Mouse (Mus musculus) hindbrain, embryonic 12.5 days (tissue): ENCODE measurements at regions not wholly inside any gene's neighbourhood (a gene's known extent, or its start where the extent isn't known, plus 50 kb on each side); places are given as distances from the start of the nearest gene placed in this dataset.

Source experiments
- ATAC-seq: fragments of 200-750 bp; cut with Nextera tagmentation; 2 replicates; pipeline ENCODE4 v1.8.0; 2017; ENCODE audit warnings: moderate TSS enrichment; ENCODE audit not compliant: low FRiP score
- H3K27ac ChIP-seq: fragments of 300-500 bp; sonication (generic); 2 replicates; pipeline ENCODE4 v1.5.1; 2016; ENCODE audit warnings: mild to moderate bottlenecking
- H3K27me3 ChIP-seq: fragments of 300-500 bp; sonication (generic); 2 replicates; pipeline ENCODE4 v1.6.1; 2016; ENCODE audit warnings: mild to moderate bottlenecking
- H3K36me3 ChIP-seq: fragments of 300-500 bp; sonication (generic); 2 replicates; pipeline ENCODE4 v1.6.1; 2016; ENCODE audit warnings: mild to moderate bottlenecking
- H3K4me1 ChIP-seq: fragments of 300-500 bp; sonication (generic); 2 replicates; pipeline ENCODE4 v1.6.1; 2016
- H3K4me2 ChIP-seq: fragments of 300-500 bp; sonication (generic); replicated peaks from 2 replicates; pipeline ENCODE4 v1.6.1; 2016; ENCODE audit warnings: mild to moderate bottlenecking
- H3K4me3 ChIP-seq: fragments of 300-500 bp; sonication (generic); 2 replicates; pipeline ENCODE4 v1.5.1; 2016; ENCODE audit warnings: mild to moderate bottlenecking
- H3K9ac ChIP-seq: fragments of 300-500 bp; sonication (generic); 2 replicates; pipeline ENCODE4 v1.6.1; 2016; ENCODE audit warnings: mild to moderate bottlenecking, moderate library complexity
- H3K9me3 ChIP-seq: fragments of 300-500 bp; sonication (generic); replicated peaks from 2 replicates; pipeline ENCODE4 v1.6.1; 2016; ENCODE audit warnings: mild to moderate bottlenecking
- WGBS: fragments of 180-500 bp; shearing (Covaris S2); methylation state at CpG from one replicate; pipeline ENCODE4 v1.1.7; 2016; 5-methylcytosine and 5-hydroxymethylcytosine counted together

GRCm38 (mm10) chr15:56858134-56858533, 619.3 kb downstream of the Slc22a22 start:
- no peak overlapping the region for H3K9ac ChIP-seq
- H3K27ac ChIP-seq: no peak overlapping the region
- 34% methylated on average over 3 of the region's 3 CpGs for WGBS
- no peak for ATAC-seq
- H3K27me3 ChIP-seq: no peaks in the 10 kb centered on the region
- 0 out of 2 replicates have a peak, but pooled peaks cover 4% of the 10 kb centered on the region for H3K4me1 ChIP-seq
- no peaks in the 10 kb centered on the region for H3K36me3 ChIP-seq
- no peak overlapping the region for H3K4me3 ChIP-seq
- no peak overlapping the region for H3K4me2 ChIP-seq
- no peaks in the 10 kb centered on the region for H3K9me3 ChIP-seq

GRCm38 (mm10) chr15:56856057-56856456, 621.4 kb downstream of the Slc22a22 start:
- Histone ChIP-seq H3K4me1 (0 out of 2 replicates have a peak, but pooled peaks cover 4% of the 10 kb centered on the region), H3K4me3 (no peak overlapping the region), H3K9me3 (no peaks in the 10 kb centered on the region), H3K27me3 (no peaks in the 10 kb centered on the region), H3K27ac (no peak overlapping the region), H3K4me2 (no peak overlapping the region), H3K9ac (no peak overlapping the region), H3K36me3 (no peaks in the 10 kb centered on the region)
- 9% methylated on average over 2 of the region's 2 CpGs for WGBS
- ATAC-seq: no peak

GRCm38 (mm10) chr15:56853106-56853505, 624.3 kb downstream of the Slc22a22 start:
- H3K36me3 ChIP-seq: no peaks in the 10 kb centered on the region
- no peak for ATAC-seq

GRCm38 (mm10) chr15:56847469-56848128, 629.8 kb downstream of the Slc22a22 start:
- no peak overlapping the region for H3K4me3 ChIP-seq
- WGBS: 56% methylated on average over 6 of the region's 6 CpGs
- no peak overlapping the region for H3K4me2 ChIP-seq

More at GRCm38 (mm10) chr15:56853106-56853505, 624.3 kb downstream of the Slc22a22 start:
- 57% methylated on average over 5 of the region's 5 CpGs for whole genome bisulfite sequencing
- no peak overlapping the region for H3K4me3 ChIP-seq
- no peaks in the 10 kb centered on the region for H3K9me3 ChIP-seq
- H3K27ac ChIP-seq: no peak overlapping the region
- H3K9ac ChIP-seq: no peak overlapping the region
- H3K27me3 ChIP-seq: no peaks in the 10 kb centered on the region
- no peak overlapping the region for H3K4me2 ChIP-seq
- H3K4me1 ChIP-seq: 0 out of 2 replicates have a peak, but pooled peaks cover 2% of the 10 kb centered on the region

DNA sequence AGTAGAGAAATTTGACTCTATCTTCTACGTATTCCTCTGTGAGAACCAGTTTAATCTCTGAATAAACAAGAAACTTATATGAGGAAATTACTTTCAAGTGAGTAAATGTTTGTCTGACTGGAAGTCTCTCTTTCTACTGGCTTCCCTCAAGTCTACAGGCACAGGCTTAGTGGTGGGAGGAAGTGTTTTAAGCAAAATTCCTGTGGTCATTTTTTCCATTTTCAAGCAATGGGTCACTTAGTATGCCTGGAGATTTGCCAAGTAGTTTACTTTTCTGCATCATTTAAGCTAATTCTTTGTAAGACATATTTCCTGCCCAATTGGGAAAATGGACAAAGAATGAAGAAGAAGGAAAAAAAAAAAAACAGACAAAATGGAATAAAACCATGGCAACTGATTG, 632.9 kb downstream of the Slc22a22 start:
- Histone ChIP-seq H3K9ac (no peak overlapping the region), H3K27me3 (no peaks in the 10 kb centered on the region), H3K9me3 (no peaks in the 10 kb centered on the region), H3K4me3 (no peak overlapping the region), H3K4me1 (no peaks in the 10 kb centered on the region), H3K36me3 (no peaks in the 10 kb centered on the region), H3K27ac (no peak overlapping the region), H3K4me2 (no peak overlapping the region)
- WGBS: 73% methylated on average over 1 of the region's 1 CpGs
- no peak for ATAC-seq

More at GRCm38 (mm10) chr15:56847469-56848128, 629.8 kb downstream of the Slc22a22 start:
- no peaks in the 10 kb centered on the region for H3K9me3 ChIP-seq
- H3K4me1 ChIP-seq: no peaks in the 10 kb centered on the region
- H3K9ac ChIP-seq: no peak overlapping the region
- H3K36me3 ChIP-seq: no peaks in the 10 kb centered on the region
- no peak overlapping the region for H3K27ac ChIP-seq
- peak; percentile 72; the same call in 1 of the 2 replicates for ATAC-seq
- H3K27me3 ChIP-seq: no peaks in the 10 kb centered on the region

GRCm38 (mm10) chr15:56841516-56841915, 635.9 kb downstream of the Slc22a22 start:
- 87% methylated on average over 3 of the region's 3 CpGs for WGBS
- ATAC-seq: no peak
- H3K27ac ChIP-seq: no peak overlapping the region
- no peaks in the 10 kb centered on the region for H3K9me3 ChIP-seq
- no peak overlapping the region for H3K4me2 ChIP-seq
- no peak overlapping the region for H3K4me3 ChIP-seq
- no peak overlapping the region for H3K9ac ChIP-seq
- no peaks in the 10 kb centered on the region for H3K36me3 ChIP-seq
- H3K4me1 ChIP-seq: no peaks in the 10 kb centered on the region
- no peaks in the 10 kb centered on the region for H3K27me3 ChIP-seq

DNA sequence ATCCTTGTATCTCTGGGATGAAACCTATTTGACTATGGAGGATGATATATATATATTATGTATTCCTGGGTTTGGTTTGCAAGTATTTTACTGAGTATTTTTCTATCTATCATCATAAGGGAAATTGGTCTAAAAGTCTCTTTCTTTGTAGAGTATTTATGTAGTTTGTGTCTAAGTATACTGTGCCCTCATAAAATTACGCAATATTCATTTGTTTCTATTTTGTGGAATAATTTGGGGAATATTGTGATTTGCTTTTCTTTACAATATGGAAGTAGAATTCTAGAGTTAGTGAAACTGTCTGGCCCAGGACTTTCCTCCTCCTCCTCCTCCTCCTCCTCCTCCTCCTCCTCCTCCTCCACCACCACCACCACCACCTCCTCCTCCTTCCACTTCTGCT, 640.1 kb downstream of the Slc22a22 start:
- H3K27me3 ChIP-seq: no peaks in the 10 kb centered on the region
- H3K27ac ChIP-seq: no peak overlapping the region
- no peaks in the 10 kb centered on the region for H3K9me3 ChIP-seq
- no peaks in the 10 kb centered on the region for H3K4me1 ChIP-seq
- WGBS: 90% methylated on average over 1 of the region's 1 CpGs
- ATAC-seq: no peak
- H3K9ac ChIP-seq: no peak overlapping the region
- no peaks in the 10 kb centered on the region for H3K36me3 ChIP-seq
- H3K4me3 ChIP-seq: no peak overlapping the region
- H3K4me2 ChIP-seq: no peak overlapping the region

- Histone ChIP-seq H3K4me3 (no peak overlapping the region), H3K27ac (no peak overlapping the region), H3K27me3 (no peaks in the 10 kb centered on the region), H3K4me1 (no peaks in the 10 kb centered on the region), H3K4me2 (no peak overlapping the region), H3K9me3 (no peaks in the 10 kb centered on the region), H3K36me3 (no peaks in the 10 kb centered on the region), H3K9ac (no peak overlapping the region)
- WGBS: 88% methylated on average over 2 of the region's 2 CpGs
- ATAC-seq: no peak
Measured at GRCm38 (mm10) chr15:56834621-56835020, 642.8 kb downstream of the Slc22a22 start.

- no peaks in the 10 kb centered on the region for H3K36me3 ChIP-seq
- ATAC-seq: no peak
- H3K4me1 ChIP-seq: no peaks in the 10 kb centered on the region
- no peak overlapping the region for H3K4me3 ChIP-seq
- H3K27me3 ChIP-seq: no peaks in the 10 kb centered on the region
- H3K9me3 ChIP-seq: no peaks in the 10 kb centered on the region
- 94% methylated on average over 7 of the region's 7 CpGs for WGBS
- H3K9ac ChIP-seq: no peak overlapping the region
- H3K4me2 ChIP-seq: no peak overlapping the region
- no peak overlapping the region for H3K27ac ChIP-seq
Measured at GRCm38 (mm10) chr15:56832666-56833065, 644.8 kb downstream of the Slc22a22 start.

- 77% methylated on average over 8 of the region's 8 CpGs for WGBS
- no peaks in the 10 kb centered on the region for H3K4me1 ChIP-seq
- H3K9me3 ChIP-seq: no peaks in the 10 kb centered on the region
- H3K4me2 ChIP-seq: no peak overlapping the region
- H3K27ac ChIP-seq: no peak overlapping the region
- H3K4me3 ChIP-seq: no peak overlapping the region
- H3K36me3 ChIP-seq: no peaks in the 10 kb centered on the region
- ATAC-seq: no peak
- H3K9ac ChIP-seq: no peak overlapping the region
- H3K27me3 ChIP-seq: no peaks in the 10 kb centered on the region
Measured at GRCm38 (mm10) chr15:56820977-56821579, 656.3 kb downstream of the Slc22a22 start.

- Histone ChIP-seq H3K9ac (no peak overlapping the region), H3K4me3 (no peak overlapping the region), H3K27me3 (no peaks in the 10 kb centered on the region), H3K27ac (no peak overlapping the region), H3K4me2 (no peak overlapping the region), H3K36me3 (no peaks in the 10 kb centered on the region), H3K9me3 (no peaks in the 10 kb centered on the region), H3K4me1 (no peaks in the 10 kb centered on the region)
- 78% methylated on average over 4 of the region's 4 CpGs for WGBS
- ATAC-seq: no peak
Measured at GRCm38 (mm10) chr15:56820256-56820976, 657.0 kb downstream of the Slc22a22 start.

GRCm38 (mm10) chr15:56818158-56818690, 659.2 kb downstream of the Slc22a22 start:
- no peak for ATAC-seq
- H3K4me3 ChIP-seq: no peak overlapping the region
- no peaks in the 10 kb centered on the region for H3K27me3 ChIP-seq
- H3K9me3 ChIP-seq: no peaks in the 10 kb centered on the region
- H3K36me3 ChIP-seq: no peaks in the 10 kb centered on the region
- no peaks in the 10 kb centered on the region for H3K4me1 ChIP-seq
- H3K9ac ChIP-seq: no peak overlapping the region
- 54% methylated on average over 4 of the region's 4 CpGs for WGBS
- H3K27ac ChIP-seq: no peak overlapping the region
- H3K4me2 ChIP-seq: no peak overlapping the region
